Mouse (Mus musculus): ENCODE results near the gene Adamts1. TPM values are rescaled to one million over a fixed set of nuclear protein-coding genes. Genes with fewer than 3 reads are reported as not detected.
A peak's percentile ranks its signal among the peaks of the same experiment; 100 is the strongest.

Adamts1 gene
- polyA plus RNA-seq, 1 experiment: 7.4 TPM

GRCm38 (mm10) chr16:85767341-85767740, 35.6 kb downstream of the Adamts1 start:
- DNase-seq (ENCODE audit: extremely low spot score in 1 of 2, low spot score in 1 of 2): no peak

GRCm38 (mm10) chr16:85765697-85766096, 37.2 kb downstream of the Adamts1 start:
- DNase-seq (ENCODE audit: extremely low spot score in 1 of 2, low spot score in 1 of 2): no peak

- no peak for DNase-seq (ENCODE audit: extremely low spot score in 1 of 2, low spot score in 1 of 2)
Observed at GRCm38 (mm10) chr16:85765167-85765566, 37.7 kb downstream of the Adamts1 start.

- no peak for DNase-seq (ENCODE audit: extremely low spot score in 1 of 2, low spot score in 1 of 2)
Observed at GRCm38 (mm10) chr16:85762052-85762665, 40.8 kb downstream of the Adamts1 start.

GRCm38 (mm10) chr16:85760961-85761580, 41.8 kb downstream of the Adamts1 start:
- DNase-seq (ENCODE audit: extremely low spot score in 1 of 2, low spot score in 1 of 2): no peak

GRCm38 (mm10) chr16:85756101-85756819, 46.7 kb downstream of the Adamts1 start:
- peak; percentile 33 to 70 for DNase-seq (ENCODE audit: extremely low spot score in 1 of 2, low spot score in 1 of 2)

- no peak for DNase-seq (ENCODE audit: extremely low spot score in 1 of 2, low spot score in 1 of 2)
Observed at GRCm38 (mm10) chr16:85749335-85749734, 53.6 kb downstream of the Adamts1 start.

- peak in 1 of 2 experiments; percentile 5 for DNase-seq (ENCODE audit: extremely low spot score in 1 of 2, low spot score in 1 of 2)
Observed at GRCm38 (mm10) chr16:85747589-85748360, 55.1 kb downstream of the Adamts1 start.

GRCm38 (mm10) chr16:85746386-85746785, 56.5 kb downstream of the Adamts1 start:
- DNase-seq (ENCODE audit: extremely low spot score in 1 of 2, low spot score in 1 of 2): no peak

Other genes starting within 250 kb of the Adamts1 start
- gene Cyyr1, start 249.7 kb downstream of the Adamts1 start, polyA plus RNA-seq (2012; rRNA removed): 4.4 and 5.4 TPM in 2 replicates
- gene Adamts5, start 98.7 kb upstream of the Adamts1 start, polyA plus RNA-seq (2012; rRNA removed): 1.7 and 1.9 TPM in 2 replicates

All from frontal cortex, adult 2 months (tissue).